Mouse (Mus musculus) neural tube, postnatal 0 days (tissue): ENCODE measurements around the gene Gm3476. TPM values are rescaled to one million over a fixed set of nuclear protein-coding genes. Genes with fewer than 3 reads are reported as not detected.

Experiments used
- polyA plus RNA-seq: library from polyadenylated mRNA; unstranded; fragments of >200 nt; fragmentation: Nextera tagmentation; extraction: Ambion mirVana; gene quantifications from 2 replicates; pipeline ENCODE4 v1.2.1, GENCODE M21; 2015

Gene Gm3476
- polyA plus RNA-seq, result not detected in 2 replicates

DNA sequence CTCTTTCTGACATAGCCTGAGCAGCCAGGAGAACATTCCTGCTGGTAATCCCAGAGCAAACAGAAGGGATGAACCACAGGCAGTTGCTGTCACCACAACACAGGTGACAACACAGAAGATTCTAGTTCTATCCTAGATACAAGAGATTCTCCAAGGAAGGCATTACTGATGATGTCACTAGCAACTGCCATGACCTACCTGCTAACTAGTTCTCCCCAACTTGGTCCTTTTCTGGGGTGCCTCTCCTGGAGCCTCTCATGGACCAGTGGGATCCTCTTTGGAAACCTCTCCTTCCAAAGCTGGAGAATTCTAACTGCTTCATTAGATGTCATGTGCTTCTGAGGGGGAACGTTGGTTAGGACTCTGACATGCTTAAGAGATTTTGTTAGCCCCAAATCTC, at the start of gene Gm3476:
Gm3476 (minus strand) TSS at position 101 of the 400 bp plus-strand sequence.

DNA sequence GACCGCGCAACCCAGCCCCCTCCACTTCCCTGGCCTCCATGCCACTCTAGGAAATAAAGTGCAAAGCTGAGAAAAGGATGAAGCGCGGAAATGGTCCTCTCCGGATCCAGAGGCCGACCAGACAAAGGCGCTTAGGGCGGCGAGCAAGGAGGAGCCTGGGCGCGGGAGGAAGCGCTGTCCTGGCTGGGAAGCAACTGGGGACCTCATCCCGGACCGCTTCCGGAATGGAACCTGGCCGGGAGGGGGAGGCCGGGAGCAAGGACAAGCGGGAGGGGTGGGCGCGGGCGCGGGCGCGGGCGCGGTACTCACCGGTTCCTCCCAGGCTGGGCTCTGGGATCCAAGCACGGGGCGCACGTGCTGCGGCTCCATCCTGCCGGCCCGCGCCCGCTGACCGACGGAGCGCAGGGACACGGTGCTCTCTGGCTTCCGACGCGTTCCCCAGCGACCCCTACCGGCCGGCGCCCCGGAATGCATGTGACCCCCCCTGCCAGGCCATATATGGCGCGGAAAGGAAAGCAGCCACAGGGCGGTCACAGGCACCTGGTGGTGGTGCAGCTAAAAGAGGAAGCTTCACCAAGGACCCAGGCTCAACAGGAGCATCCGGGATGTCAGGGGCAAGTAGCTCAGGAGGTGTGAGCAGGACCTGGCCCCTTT, 17.2 kb downstream of the Gm3476 start, which contains the start of gene Gm3468:
Gm3468 (minus strand) TSS at position 394 of the 654 bp plus-strand sequence.

DNA sequence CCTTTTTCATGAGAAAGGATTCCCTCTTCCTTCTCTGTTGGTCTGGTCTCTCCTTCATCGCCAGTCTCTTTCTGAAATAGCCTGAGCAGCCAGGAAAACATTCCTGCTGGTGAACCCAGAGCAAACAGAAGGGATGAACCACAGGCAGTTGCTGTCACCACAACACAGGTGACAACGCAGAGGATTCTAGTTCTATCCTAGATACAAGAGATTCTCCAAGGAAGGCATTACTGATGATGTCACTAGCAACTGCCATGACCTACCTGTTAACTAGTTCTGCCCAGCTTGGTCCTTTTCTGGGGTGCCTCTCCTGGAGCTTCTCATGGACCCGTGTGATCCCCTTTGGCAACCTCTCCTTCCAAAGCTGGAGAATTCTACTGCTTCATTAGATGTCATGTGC, 31.8 kb downstream of the Gm3476 start, which contains the start of gene Gm8206:
Gm8206 (minus strand) TSS at position 101 of the 400 bp plus-strand sequence.

DNA sequence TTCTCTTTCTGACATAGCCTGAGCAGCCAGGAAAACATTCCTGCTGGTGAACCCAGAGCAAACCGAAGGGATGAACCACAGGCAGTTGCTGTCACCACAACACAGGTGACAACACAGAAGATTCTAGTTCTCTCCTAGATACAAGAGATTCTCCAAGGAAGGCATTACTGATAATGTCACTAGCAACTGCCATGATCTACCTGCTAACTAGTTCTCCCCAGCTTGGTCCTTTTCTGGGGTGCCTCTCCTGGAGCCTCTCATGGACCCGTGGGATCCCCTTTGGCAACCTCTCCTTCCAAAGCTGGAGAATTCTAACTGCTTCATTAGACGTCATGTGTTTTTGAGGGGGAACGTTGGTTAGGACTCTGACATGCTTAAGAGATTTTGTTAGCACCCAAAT, 67.4 kb downstream of the Gm3476 start, which contains the start of gene Gm6337:
Gm6337 (minus strand) TSS at position 101 of the 400 bp plus-strand sequence.

Other genes with a start within 250 kb of the Gm3476 start
- gene Gm8237, start 245.4 kb downstream of the Gm3476 start, polyA plus RNA-seq, result 1.5 and 1.7 TPM in 2 replicates
- gene Gm3248, start 164.1 kb downstream of the Gm3476 start, polyA plus RNA-seq, result 3.7 and 4.4 TPM in 2 replicates
- not detected in 2 replicates for gene Gm3453, start 146.7 kb downstream of the Gm3476 start, polyA plus RNA-seq
- not detected in 2 replicates for gene Gm6337, start 67.5 kb downstream of the Gm3476 start, polyA plus RNA-seq
- gene Gm8206, start 31.9 kb downstream of the Gm3476 start, polyA plus RNA-seq, result 3.9 and 5.9 TPM in 2 replicates
- 3.4 and 3.6 TPM in 2 replicates for gene Gm3468, start 17.1 kb downstream of the Gm3476 start, polyA plus RNA-seq
- not detected in 2 replicates for gene Gm21560, start 93.5 kb upstream of the Gm3476 start, polyA plus RNA-seq
- gene Gm3411, start 161.4 kb upstream of the Gm3476 start, polyA plus RNA-seq, result 7.1 and 8.2 TPM in 2 replicates
- gene Gm21103, start 179.0 kb upstream of the Gm3476 start, polyA plus RNA-seq, result not detected in 2 replicates
- not detected in 2 replicates for gene Gm3618, start 217.9 kb upstream of the Gm3476 start, polyA plus RNA-seq